Mouse (Mus musculus) heart, adult 18-20 months (tissue): ENCODE results near the gene Gm47955. TPM values are rescaled to one million over a fixed set of nuclear protein-coding genes. Genes with fewer than 3 reads are reported as not detected.
A peak's percentile ranks its signal among the peaks of the same experiment; 100 is the strongest.
"Not testable (repeated sequence)": the region's sequence is repeated elsewhere in the genome, so short reads cannot be mapped to it uniquely, and the experiment has no call there.

Experiments used
- DNase-seq, 2 experiments: peaks; one replicate each; pipeline ENCODE4 v3.0.0; 2021 to 2022; ENCODE audit warnings: mixed read lengths in 1 of 2
- long read RNA-seq, 2 experiments: library from polyadenylated mRNA; stranded (forward); transcript quantifications; one replicate each; pipeline ENCODE4 v2.0.0; 2021
- total RNA-seq, 2 experiments: library from RNA; stranded (reverse); gene quantifications; 2 replicates each; pipeline ENCODE4 v1.2.3; 2021

The Gm47955 gene
- total RNA-seq: not detected
- long read RNA-seq, experiment 1: 0 reads
- long read RNA-seq, experiment 2: 0 reads

GRCm38 (mm10) chr1:82959870-82960385, at the start of gene Gm47955:
Gm47955 (plus strand) TSS chr1:82960286.
- no peak for DNase-seq

GRCm38 (mm10) chr1:82913025-82913424, 47.1 kb upstream of the Gm47955 start, which contains the start of gene A030005L19Rik:
A030005L19Rik (plus strand) TSS chr1:82913325.
- no peak for DNase-seq

GRCm38 (mm10) chr1:82913434-82913833, 46.7 kb upstream of the Gm47955 start:
- DNase-seq: not testable (repeated sequence)

- peak in 1 of 2 experiments; percentile 18 for DNase-seq
Measured at GRCm38 (mm10) chr1:82924650-82925049, 35.4 kb upstream of the Gm47955 start, which contains the start of gene A030014E15Rik. A030014E15Rik (plus strand) TSS chr1:82924917.

GRCm38 (mm10) chr1:82930558-82930957, 29.5 kb upstream of the Gm47955 start:
- not testable (repeated sequence) for DNase-seq

GRCm38 (mm10) chr1:82931326-82931725, 28.8 kb upstream of the Gm47955 start, which contains the start of gene Gm6217:
Gm6217 (minus strand) TSS chr1:82931399.
- not testable (repeated sequence) for DNase-seq

GRCm38 (mm10) chr1:82938666-82939065, 21.4 kb upstream of the Gm47955 start:
- no peak for DNase-seq

- DNase-seq: not testable (repeated sequence)
Measured at GRCm38 (mm10) chr1:82942505-82942904, 17.6 kb upstream of the Gm47955 start.

GRCm38 (mm10) chr1:82943295-82943694, 16.8 kb upstream of the Gm47955 start, which contains the start of gene A030003K21Rik:
A030003K21Rik (minus strand) TSS chr1:82943388.
- not testable (repeated sequence) for DNase-seq

GRCm38 (mm10) chr1:82946029-82946428, 14.1 kb upstream of the Gm47955 start:
- DNase-seq: not testable (repeated sequence)

- DNase-seq: no peak
Measured at GRCm38 (mm10) chr1:82948601-82949000, 11.5 kb upstream of the Gm47955 start.

- not testable (repeated sequence) for DNase-seq
Measured at GRCm38 (mm10) chr1:82955913-82956312, 4.2 kb upstream of the Gm47955 start, which contains the start of gene Gm7544. Gm7544 (minus strand) TSS chr1:82956013.

- DNase-seq: no peak
Measured at GRCm38 (mm10) chr1:82966413-82966812, 6.3 kb downstream of the Gm47955 start.

GRCm38 (mm10) chr1:82972046-82972445, 12.0 kb downstream of the Gm47955 start:
- peak; percentile 36 to 47 for DNase-seq

- DNase-seq: no peak
Measured at GRCm38 (mm10) chr1:82973244-82973643, 13.2 kb downstream of the Gm47955 start.

- no peak for DNase-seq
Measured at GRCm38 (mm10) chr1:82973901-82974300, 13.8 kb downstream of the Gm47955 start.

- DNase-seq: peak in 1 of 2 experiments; percentile 7
Measured at GRCm38 (mm10) chr1:82974342-82974741, 14.3 kb downstream of the Gm47955 start.

GRCm38 (mm10) chr1:82975750-82976149, 15.7 kb downstream of the Gm47955 start:
- DNase-seq: peak in 1 of 2 experiments; percentile 8

- DNase-seq: no peak
Measured at GRCm38 (mm10) chr1:82977840-82978239, 17.8 kb downstream of the Gm47955 start.

- DNase-seq: no peak
Measured at GRCm38 (mm10) chr1:82986738-82987137, 26.7 kb downstream of the Gm47955 start.

GRCm38 (mm10) chr1:82987530-82988198, 27.6 kb downstream of the Gm47955 start:
- peak; percentile 48 to 78 for DNase-seq

GRCm38 (mm10) chr1:82991062-82991461, 31.0 kb downstream of the Gm47955 start:
- DNase-seq: no peak

- DNase-seq: no peak
Measured at GRCm38 (mm10) chr1:82991596-82991995, 31.5 kb downstream of the Gm47955 start.
